Mouse (Mus musculus) adrenal gland, adult 18-20 months (tissue): Measurements from ENCODE around the gene Spred1. TPM values are rescaled to one million over a fixed set of nuclear protein-coding genes. Genes with fewer than 3 reads are reported as not detected.
A peak's percentile ranks its signal among the peaks of the same experiment; 100 is the strongest.

ENCODE experiments used
- DNase-seq, 2 experiments: peaks; one replicate each; pipeline ENCODE4 v3.0.0; 2021 to 2022; ENCODE audit warnings: low spot score in 2 of 2
- long read RNA-seq, 2 experiments: library from polyadenylated mRNA; stranded (forward); transcript quantifications; one replicate each; pipeline ENCODE4 v2.0.0; 2021
- total RNA-seq, 2 experiments: library from RNA; stranded (reverse); gene quantifications; 1 replicate in 1 of 2; 2 replicates in 1 of 2; pipeline ENCODE4 v1.2.3; 2021

Gene Spred1
- total RNA-seq = 10 to 100 TPM; 51.6 to 78.9 TPM
- long read RNA-seq, experiment 1, full-length matches to known transcripts = 39 of 45 reads
- long read RNA-seq, experiment 1, partial matches to known transcripts = 1 of 45 reads
- long read RNA-seq, experiment 1, other reads (novel, unspliced or antisense) = 5 of 45 reads
- long read RNA-seq, experiment 2, full-length matches to known transcripts = 137 of 156 reads
- long read RNA-seq, experiment 2, partial matches to known transcripts = 3 of 156 reads
- long read RNA-seq, experiment 2, other reads (novel, unspliced or antisense) = 16 of 156 reads

GRCm38 (mm10) chr2:117121212-117121983 is at the start of gene Spred1:
Gene Spred1 (plus strand): TSS chr2:117121374.
- peak; percentile 56 to 60 for DNase-seq

- no peak for DNase-seq
These were observed 49.6 kb upstream of the Spred1 start for GRCm38 (mm10) chr2:117071596-117071995.

- no peak for DNase-seq
These were observed 42.5 kb upstream of the Spred1 start for GRCm38 (mm10) chr2:117078711-117079110.

- DNase-seq = no peak
These were observed 41.6 kb upstream of the Spred1 start for GRCm38 (mm10) chr2:117079621-117080020.

GRCm38 (mm10) chr2:117086002-117086765 is 35.0 kb upstream of the Spred1 start:
- no peak for DNase-seq

- no peak for DNase-seq
These were observed 34.3 kb upstream of the Spred1 start for GRCm38 (mm10) chr2:117086766-117087457.

GRCm38 (mm10) chr2:117087458-117087820 is 33.7 kb upstream of the Spred1 start:
- no peak for DNase-seq

GRCm38 (mm10) chr2:117089482-117089881 is 31.7 kb upstream of the Spred1 start:
- DNase-seq = no peak

GRCm38 (mm10) chr2:117090061-117090460 is 31.1 kb upstream of the Spred1 start:
- no peak for DNase-seq

- DNase-seq = no peak
These were observed 28.2 kb upstream of the Spred1 start for GRCm38 (mm10) chr2:117092946-117093401.

- peak in 1 of 2 experiments; percentile 31 for DNase-seq
These were observed 25.7 kb upstream of the Spred1 start for GRCm38 (mm10) chr2:117095491-117095890.

GRCm38 (mm10) chr2:117097305-117097704 is 23.9 kb upstream of the Spred1 start:
- DNase-seq = no peak

GRCm38 (mm10) chr2:117099316-117099715 is 21.9 kb upstream of the Spred1 start:
- DNase-seq = no peak

- no peak for DNase-seq
These were observed 17.7 kb upstream of the Spred1 start for GRCm38 (mm10) chr2:117103461-117103860.

GRCm38 (mm10) chr2:117105407-117105806 is 15.8 kb upstream of the Spred1 start:
- DNase-seq = no peak

- DNase-seq = no peak
These were observed 13.1 kb upstream of the Spred1 start for GRCm38 (mm10) chr2:117108059-117108458.

- no peak for DNase-seq
These were observed 11.9 kb upstream of the Spred1 start for GRCm38 (mm10) chr2:117109296-117109695.

- no peak for DNase-seq
These were observed 10.8 kb upstream of the Spred1 start for GRCm38 (mm10) chr2:117110355-117110866.

GRCm38 (mm10) chr2:117113262-117113661 is 7.9 kb upstream of the Spred1 start:
- no peak for DNase-seq

- no peak for DNase-seq
These were observed 7.4 kb upstream of the Spred1 start for GRCm38 (mm10) chr2:117113762-117114161.

GRCm38 (mm10) chr2:117118516-117118915 is 2.7 kb upstream of the Spred1 start:
- no peak for DNase-seq
